Comparison of ENCODE assay signal across 14 mouse cellular contexts in the genomic region with DNA sequence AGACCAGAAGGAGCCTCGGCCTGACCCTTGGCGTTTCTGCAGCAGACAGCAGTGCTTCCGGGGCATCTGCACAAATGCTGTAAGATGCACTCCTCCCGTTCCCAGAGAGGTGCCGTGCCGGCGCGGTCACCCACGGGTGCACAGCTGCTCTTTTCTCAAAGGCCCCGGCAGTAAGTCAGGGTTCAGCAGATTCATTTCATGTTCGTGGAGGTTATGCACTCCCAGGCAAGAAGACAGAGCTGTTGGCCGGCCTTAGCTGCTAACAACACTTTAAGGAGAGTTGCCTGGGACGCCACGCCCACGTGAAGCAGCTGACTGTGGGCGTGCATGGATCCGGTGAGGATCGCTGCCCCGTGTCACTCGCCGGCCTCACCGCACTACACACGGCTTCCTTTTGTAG.
DNase-seq lines count a peak whose midpoint lies in the region; ATAC-seq and TF ChIP-seq lines count a peak whose summit lies in the region.
"Had no signal": no experiment of that assay in that cellular context is flagged by ENCODE, and none has a peak within 500 bp of the region (broad histone marks: within the 10 kb centered on the region; RNA-seq: fewer than 3 reads in every experiment).

No protein-coding gene starts in this region.

- 65% methylated on average over 23 of the region's 23 CpGs for WGBS in forebrain, embryonic 13.5 days
- WGBS in forebrain, embryonic 16.5 days = 70% methylated on average over 23 of the region's 23 CpGs
- WGBS in hindbrain, embryonic 10.5 days = 65% methylated on average over 23 of the region's 23 CpGs
- WGBS in kidney, adult 2 months = 38% methylated on average over 23 of the region's 23 CpGs

- no peak overlapping the region for H3K4me3 ChIP-seq in forebrain, embryonic 13.5 days
- no peak overlapping the region for H3K4me3 ChIP-seq in forebrain, embryonic 16.5 days (replicated peaks; ENCODE audit: low read length)
- no peak overlapping the region for H3K4me3 ChIP-seq in hindbrain, embryonic 10.5 days
- peak overlapping the region; percentile 7; the same call in 1 of the 2 replicates for H3K4me3 ChIP-seq in kidney, adult 2 months (ENCODE audit: insufficient read depth, low read depth, low read length)
- H3K4me3 ChIP-seq: limb, embryonic 15.5 days had no signal

- no peaks in the 10 kb centered on the region for H3K27me3 ChIP-seq in forebrain, embryonic 13.5 days
- no peaks in the 10 kb centered on the region for H3K27me3 ChIP-seq in forebrain, embryonic 16.5 days (replicated peaks; ENCODE audit: control insufficient read depth, insufficient read depth, low read length)
- no peaks in the 10 kb centered on the region for H3K27me3 ChIP-seq in hindbrain, embryonic 10.5 days (ENCODE audit: insufficient read depth, poor library complexity, severe bottlenecking)
- H3K27me3 ChIP-seq in kidney, adult 2 months (replicated peaks; ENCODE audit: control insufficient read depth, insufficient read depth, low read length) = no peaks in the 10 kb centered on the region
- H3K27me3 ChIP-seq: limb, embryonic 15.5 days had no signal

- peaks cover 8% of the 10 kb centered on the region; the same call in 1 of the 2 replicates for H3K4me1 ChIP-seq in forebrain, embryonic 13.5 days
- H3K4me1 ChIP-seq in forebrain, embryonic 16.5 days (replicated peaks; ENCODE audit: control insufficient read depth, insufficient read depth, low read length) = no peaks in the 10 kb centered on the region
- peaks cover 48% of the 10 kb centered on the region for H3K4me1 ChIP-seq in hindbrain, embryonic 10.5 days (replicated peaks)
- 0 out of 2 replicates have a peak, but pooled peaks cover 3% of the 10 kb centered on the region for H3K4me1 ChIP-seq in kidney, adult 2 months (ENCODE audit: control insufficient read depth, insufficient read depth, low read length)

- no peak for TF ChIP-seq CTCF in kidney, adult 2 months (conservative IDR thresholded peaks at IDR 0.05; ENCODE audit: insufficient read depth, insufficient read length, low read depth, low read length)

- no peaks in the 10 kb centered on the region for H3K9me3 ChIP-seq in forebrain, embryonic 13.5 days (replicated peaks)
- H3K9me3 ChIP-seq in forebrain, embryonic 16.5 days (ENCODE audit: control insufficient read depth, low read length) = no peaks in the 10 kb centered on the region
- H3K9me3 ChIP-seq in hindbrain, embryonic 10.5 days = no peaks in the 10 kb centered on the region
- H3K9me3 ChIP-seq: G1E; limb, embryonic 15.5 days had no signal

- no peak for TF ChIP-seq POLR2A in kidney, adult 2 months (IDR thresholded peaks at IDR 0.05; ENCODE audit: low read depth, low read length)

- H3K9ac ChIP-seq in forebrain, embryonic 13.5 days = no peak overlapping the region
- H3K9ac ChIP-seq in forebrain, embryonic 16.5 days (replicated peaks; ENCODE audit: low read depth, low read length) = no peak overlapping the region
- H3K9ac ChIP-seq: limb, embryonic 15.5 days had no signal

- no peak overlapping the region for H3K4me2 ChIP-seq in forebrain, embryonic 13.5 days
- no peak overlapping the region for H3K4me2 ChIP-seq in forebrain, embryonic 16.5 days (ENCODE audit: low read length)
- H3K4me2 ChIP-seq: limb, embryonic 15.5 days had no signal

- H3K36me3 ChIP-seq in forebrain, embryonic 13.5 days (ENCODE audit: poor library complexity, severe bottlenecking) = peaks cover 37% of the 10 kb centered on the region
- H3K36me3 ChIP-seq in forebrain, embryonic 16.5 days (ENCODE audit: control insufficient read depth, insufficient read depth) = peaks cover 5% of the 10 kb centered on the region
- peaks cover 55% of the 10 kb centered on the region for H3K36me3 ChIP-seq in hindbrain, embryonic 10.5 days
- H3K36me3 ChIP-seq in kidney, adult 2 months (ENCODE audit: control insufficient read depth, insufficient read depth, low read length) = no peaks in the 10 kb centered on the region

- no peak for DNase-seq in hindbrain, embryonic 10.5 days (ENCODE audit: low spot score)
- peak; percentile 70 for DNase-seq in kidney, adult 2 months
- DNase-seq in kidney, postnatal 36 days = peak; percentile 60 to 81
- DNase-seq in cerebellum, adult 9-10 months = no peak
- no peak for DNase-seq in cerebellum, postnatal 10 days
- DNase-seq in layer of hippocampus, adult 18-20 months (ENCODE audit: low spot score in 2 of 2) = no peak
- DNase-seq: cerebellum, adult 11-12 months; lung, adult 2 months had no signal

- no peak for ATAC-seq in forebrain, embryonic 13.5 days
- ATAC-seq in forebrain, embryonic 16.5 days = no peak
- ATAC-seq: intestine, embryonic 16.5 days; midbrain, embryonic 16.5 days had no signal

- H3K27ac ChIP-seq in forebrain, embryonic 13.5 days = 0 out of 2 replicates have a peak overlapping the region, but pooled peaks have one; percentile 14
- H3K27ac ChIP-seq in forebrain, embryonic 16.5 days (ENCODE audit: low read length) = no peak overlapping the region
- peak overlapping the region; percentile 6 for H3K27ac ChIP-seq in hindbrain, embryonic 10.5 days
- peak overlapping the region; percentile 27; the same call in 1 of the 2 replicates for H3K27ac ChIP-seq in kidney, adult 2 months (ENCODE audit: insufficient read depth, low read depth, low read length)
- H3K27ac ChIP-seq: limb, embryonic 15.5 days had no signal

Comparison
In these comparisons a context has a peak if more than half of its experiments do, and no peak if none do; other contexts are left out.
1. DNase-seq: peak in kidney, adult 2 months (single experiment) and kidney, postnatal 36 days (2 of 2); none in hindbrain, embryonic 10.5 days (single experiment), cerebellum, adult 9-10 months (single experiment), cerebellum, postnatal 10 days (0 of 2) and layer of hippocampus, adult 18-20 months (0 of 2).